Mouse (Mus musculus): Measurements from ENCODE around the gene Rbm20.

DNA sequence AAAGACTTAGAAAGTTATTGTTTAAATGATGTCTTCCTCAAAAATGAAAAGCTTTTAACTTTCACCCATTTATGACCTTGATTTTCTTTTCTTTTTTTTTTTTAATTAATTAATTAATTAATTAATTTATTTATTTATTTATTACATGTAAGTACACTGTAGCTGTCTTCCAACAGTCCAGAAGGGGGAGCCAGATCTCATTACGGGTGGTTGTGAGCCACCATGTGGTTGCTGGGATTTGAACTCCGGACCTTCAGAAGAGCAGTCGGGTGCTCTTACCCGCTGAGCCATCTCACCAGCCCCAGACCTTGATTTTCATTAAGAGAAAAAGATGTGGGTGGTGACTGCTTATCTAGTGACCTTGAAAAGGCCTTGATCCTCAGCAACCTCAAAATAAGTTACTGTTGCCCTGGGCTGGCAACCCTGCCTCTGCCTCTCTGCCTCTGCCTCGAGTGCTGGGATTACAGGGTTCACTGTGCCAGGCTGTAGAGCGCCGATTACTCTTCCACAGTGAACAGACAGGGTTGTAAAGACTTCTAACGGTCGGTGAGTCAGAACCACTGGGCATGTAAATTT is 33.0 kb upstream of the Rbm20 start:
- TF ChIP-seq CTCF (conservative IDR thresholded peaks at IDR 0.05; ENCODE audit: low read length): no peak
- TF ChIP-seq POU5F1 (IDR thresholded peaks at IDR 0.05; ENCODE audit: borderline replicate concordance, low read length): no peak
- no peak for TF ChIP-seq NANOG (IDR thresholded peaks at IDR 0.05; ENCODE audit: borderline replicate concordance, low read length)
